8 mouse cellular contexts compared by ENCODE assay signal in genomic region chr13:114387074-114387487, GRCm38 (mm10). TPM values are rescaled to one million over a fixed set of nuclear protein-coding genes. Genes with fewer than 3 reads are reported as not detected.
DNase-seq lines count a peak whose midpoint lies in the region; ATAC-seq and TF ChIP-seq lines count a peak whose summit lies in the region.

No protein-coding gene starts in this region.

- H3K9ac ChIP-seq in intestine, embryonic 16.5 days (ENCODE audit: low read depth, low read length): peak overlapping the region; percentile 87
- H3K9ac ChIP-seq in neural tube, embryonic 11.5 days (ENCODE audit: low read length): peak overlapping the region; percentile 77

- H3K4me1 ChIP-seq in thymus, adult 2 months (replicated peaks; ENCODE audit: control insufficient read depth, insufficient read depth, low read length): no peaks in the 10 kb centered on the region
- H3K4me1 ChIP-seq in intestine, embryonic 16.5 days (ENCODE audit: control insufficient read depth, insufficient read depth, low read length): peaks cover 6% of the 10 kb centered on the region; the same call in 1 of the 2 replicates
- H3K4me1 ChIP-seq in neural tube, embryonic 11.5 days (ENCODE audit: control insufficient read depth, insufficient read depth, low read length): no peaks in the 10 kb centered on the region

- H3K27ac ChIP-seq in thymus, adult 2 months (ENCODE audit: control insufficient read depth, insufficient read depth, low read length): no peak overlapping the region; the same call in 1 of the 2 replicates
- no peak overlapping the region for H3K27ac ChIP-seq in intestine, embryonic 16.5 days (ENCODE audit: low read length)
- H3K27ac ChIP-seq in neural tube, embryonic 11.5 days (ENCODE audit: low read depth, low read length): no peak overlapping the region

- TF ChIP-seq POLR2A in thymus, adult 2 months (IDR thresholded peaks at IDR 0.05; ENCODE audit: control insufficient read depth, extremely low read depth, insufficient read depth, low read length, poor library complexity): no peak

- H3K4me3 ChIP-seq in thymus, adult 2 months (ENCODE audit: control insufficient read depth, insufficient read depth, low read length): peak overlapping the region; percentile 96
- peak overlapping the region; percentile 88 for H3K4me3 ChIP-seq in intestine, embryonic 16.5 days (ENCODE audit: low read length)
- H3K4me3 ChIP-seq in neural tube, embryonic 11.5 days (ENCODE audit: low read depth, low read length): peak overlapping the region; percentile 77

- no peaks in the 10 kb centered on the region for H3K9me3 ChIP-seq in intestine, embryonic 16.5 days (ENCODE audit: control insufficient read depth, low read length)
- no peaks in the 10 kb centered on the region for H3K9me3 ChIP-seq in neural tube, embryonic 11.5 days (ENCODE audit: control insufficient read depth, low read length)

- TF ChIP-seq CTCF in thymus, adult 2 months (IDR thresholded peaks at IDR 0.05; ENCODE audit: borderline replicate concordance, control insufficient read depth, extremely low read depth, insufficient read depth, low read length, poor library complexity): no peak

- WGBS in thymus, adult 2 months: 3% methylated on average over 10 of the region's 10 CpGs
- 4% methylated on average over 10 of the region's 10 CpGs for whole genome bisulfite sequencing in intestine, embryonic 16.5 days
- 10% methylated on average over 10 of the region's 10 CpGs for WGBS in neural tube, embryonic 11.5 days

- DNase-seq in cerebellum, postnatal 4 days (ENCODE audit: low spot score in 2 of 2): no peak
- DNase-seq in thymus, adult 2 months: no peak
- DNase-seq in thymus, postnatal 36 days: no peak
- DNase-seq in neural tube, embryonic 11.5 days (ENCODE audit: low spot score): no peak
- no peak for DNase-seq in urinary bladder, postnatal 36 days (ENCODE audit: low spot score in 2 of 2)
- DNase-seq in layer of hippocampus, adult 9-11 months: no peak

- peak overlapping the region; percentile 63 for H3K4me2 ChIP-seq in intestine, embryonic 16.5 days (ENCODE audit: low read depth, low read length)
- H3K4me2 ChIP-seq in neural tube, embryonic 11.5 days (ENCODE audit: low read depth): peak overlapping the region; percentile 73

- no peaks in the 10 kb centered on the region for H3K27me3 ChIP-seq in thymus, adult 2 months (ENCODE audit: control insufficient read depth, insufficient read depth, low read length)
- H3K27me3 ChIP-seq in intestine, embryonic 16.5 days (replicated peaks; ENCODE audit: control insufficient read depth, insufficient read depth, low read length): no peaks in the 10 kb centered on the region
- no peaks in the 10 kb centered on the region for H3K27me3 ChIP-seq in neural tube, embryonic 11.5 days (ENCODE audit: control insufficient read depth, insufficient read depth, low read length)

- H3K36me3 ChIP-seq in thymus, adult 2 months (ENCODE audit: control insufficient read depth, insufficient read depth, low read length): no peaks in the 10 kb centered on the region; the same call in 1 of the 2 replicates
- H3K36me3 ChIP-seq in intestine, embryonic 16.5 days (ENCODE audit: control insufficient read depth, insufficient read depth, low read length): 0 out of 2 replicates have a peak, but pooled peaks cover 2% of the 10 kb centered on the region
- 0 out of 2 replicates have a peak, but pooled peaks cover 2% of the 10 kb centered on the region for H3K36me3 ChIP-seq in neural tube, embryonic 11.5 days (ENCODE audit: control insufficient read depth, insufficient read depth, low read length)

- 0 out of 2 replicates have a peak, but pooled peaks have one; percentile 12 for ATAC-seq in cerebellum, adult (ENCODE audit: insufficient number of reproducible peaks, low FRiP score, low TSS enrichment)
- peak; percentile 39 for ATAC-seq in intestine, embryonic 16.5 days
- ATAC-seq in neural tube, embryonic 11.5 days (ENCODE audit: insufficient read depth, low FRiP score, low TSS enrichment): peak; percentile 46; the same call in 1 of the 2 replicates

RNA-seq across cellular contexts. Expression of gene Ndufs4, which starts 1.0 kb away (rescaled TPM):
- polyA plus RNA-seq in thymus, adult 2 months (2012; rRNA removed): 40.3 and 54.9 TPM in 2 replicates
- 309 and 322 TPM in 2 replicates for polyA plus RNA-seq in intestine, embryonic 16.5 days (2015; fragmentation: Nextera tagmentation; extraction: Ambion mirVana)
- 287 and 312 TPM in 2 replicates for polyA plus RNA-seq in neural tube, embryonic 11.5 days (2014; fragmentation: Nextera tagmentation; extraction: Ambion mirVana)
